Mouse (Mus musculus) lung, embryonic 16.5 days (tissue): ENCODE data around the gene Ccdc120. TPM values are rescaled to one million over a fixed set of nuclear protein-coding genes. Genes with fewer than 3 reads are reported as not detected.

Source experiments
- ATAC-seq: fragments of 200-750 bp; cut with Nextera tagmentation; 2 replicates; pipeline ENCODE4 v1.8.0; 2017; ENCODE audit warnings: low read depth, mild to moderate bottlenecking, moderate library complexity
- H3K27ac ChIP-seq: fragments of 300-500 bp; sonication (generic); 2 replicates; pipeline ENCODE4 v1.5.1; 2014; ENCODE audit warnings: mild to moderate bottlenecking, control low read depth, low read length
- H3K27me3 ChIP-seq: fragments of 300-500 bp; sonication (generic); 2 replicates; pipeline ENCODE4 v1.6.1; 2014; ENCODE audit warnings: low read depth, low read length, mixed read lengths; ENCODE audit not compliant: control insufficient read depth, insufficient read depth
- H3K36me3 ChIP-seq: fragments of 300-500 bp; sonication (generic); 2 replicates; pipeline ENCODE4 v1.6.1; 2014; ENCODE audit warnings: low read length; ENCODE audit not compliant: control insufficient read depth, insufficient read depth
- H3K4me1 ChIP-seq: fragments of 300-500 bp; sonication (generic); replicated peaks from 2 replicates; pipeline ENCODE4 v1.6.1; 2014; ENCODE audit warnings: low read length, mixed read lengths; ENCODE audit not compliant: control insufficient read depth, insufficient read depth
- H3K4me2 ChIP-seq: fragments of 300-500 bp; sonication (generic); 2 replicates; pipeline ENCODE4 v1.6.1; 2014; ENCODE audit warnings: low read depth, low read length, control low read depth
- H3K4me3 ChIP-seq: fragments of 300-500 bp; sonication (generic); 2 replicates; pipeline ENCODE4 v1.5.1; 2014; ENCODE audit warnings: mild to moderate bottlenecking, low read length, control low read depth
- H3K9ac ChIP-seq: fragments of 300-500 bp; sonication (generic); 2 replicates; pipeline ENCODE4 v1.6.1; 2014; ENCODE audit warnings: low read length, control low read depth
- H3K9me3 ChIP-seq: fragments of 300-500 bp; sonication (generic); 2 replicates; pipeline ENCODE4 v1.6.1; 2016; ENCODE audit warnings: low read length; ENCODE audit not compliant: control insufficient read depth
- WGBS: fragments of 180-500 bp; shearing (Covaris S2); extraction: QIAGEN DNeasy Blood & Tissue Kit; methylation state at CpG from one replicate; pipeline ENCODE4 v1.1.7; 2014; 5-methylcytosine and 5-hydroxymethylcytosine counted together
- polyA plus RNA-seq: library from polyadenylated mRNA; unstranded; fragments of >200 nt; fragmentation: Nextera tagmentation; extraction: Ambion mirVana; gene quantifications from 2 replicates; pipeline ENCODE4 v1.2.1, GENCODE M21; 2015

Gene Ccdc120
- polyA plus RNA-seq, result 25.1 and 27.0 TPM in 2 replicates

DNA sequence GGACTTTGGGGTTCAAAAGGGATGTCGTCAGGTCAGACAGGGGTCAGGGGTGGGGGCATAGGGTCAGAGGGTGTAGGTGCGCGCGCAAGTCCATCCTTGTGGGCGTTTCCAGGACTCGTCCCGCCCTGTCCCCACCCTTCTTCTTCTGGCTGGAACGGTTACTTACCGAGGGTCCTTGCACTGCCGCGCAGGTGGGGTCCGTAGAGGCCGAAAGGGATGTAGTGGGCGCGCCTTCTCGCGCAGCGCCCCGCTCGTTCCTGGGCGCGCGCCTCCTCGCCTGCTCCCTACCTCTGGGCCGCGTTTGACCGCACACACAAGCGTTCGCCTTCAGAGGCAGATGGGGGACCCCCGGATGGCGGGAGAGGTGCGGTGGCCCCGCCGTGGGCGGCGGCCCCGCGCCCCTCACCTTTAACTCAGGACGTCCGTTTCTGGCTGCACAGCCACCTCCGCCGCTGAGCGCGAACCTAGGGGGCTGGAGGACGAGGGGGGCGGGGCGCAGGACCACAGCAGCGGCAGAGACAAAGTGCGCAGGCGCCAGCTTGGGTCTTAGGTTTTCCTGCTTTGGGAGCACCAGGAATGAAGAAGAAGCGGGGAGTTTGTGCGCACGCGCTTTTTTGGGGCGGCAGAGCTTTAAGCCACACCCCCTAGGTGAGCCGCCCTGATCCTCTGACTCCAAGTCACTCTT, at the start of gene Ccdc120:
Gene Ccdc120, minus strand, starts transcription at position 474 of the 685 bp plus-strand sequence.
- peak; percentile 84 for ATAC-seq
- H3K36me3 ChIP-seq, result no peaks in the 10 kb centered on the region
- H3K4me3 ChIP-seq, result peak within 1 kb of the TSS; percentile 69
- no peaks in the 10 kb centered on the region for H3K9me3 ChIP-seq
- H3K27ac ChIP-seq, result no peak within 1 kb of the TSS
- peak within 1 kb of the TSS; percentile 75 for H3K9ac ChIP-seq
- peak within 1 kb of the TSS; percentile 60 for H3K4me2 ChIP-seq
- H3K4me1 ChIP-seq, result 0 out of 2 replicates have a peak, but pooled peaks cover 2% of the 10 kb centered on the region
- WGBS, result 11% methylated on average over 40 of the region's 56 CpGs
- no peaks in the 10 kb centered on the region for H3K27me3 ChIP-seq

- Histone ChIP-seq H3K9me3 (no peaks in the 10 kb centered on the region), H3K4me3 (no peak overlapping the region), H3K4me2 (no peak overlapping the region), H3K4me1 (no peaks in the 10 kb centered on the region), H3K36me3 (peaks cover 5% of the 10 kb centered on the region; the same call in 1 of the 2 replicates), H3K9ac (no peak overlapping the region), H3K27me3 (no peaks in the 10 kb centered on the region), H3K27ac (no peak overlapping the region)
- ATAC-seq, result no peak
- 74% methylated on average over 3 of the region's 3 CpGs for WGBS
These were observed 46.6 kb upstream of the Ccdc120 start for GRCm38 (mm10) chrX:7797327-7797726.

GRCm38 (mm10) chrX:7795016-7795415, 44.3 kb upstream of the Ccdc120 start:
- H3K27ac ChIP-seq, result no peak overlapping the region
- no peaks in the 10 kb centered on the region for H3K27me3 ChIP-seq
- no peak for ATAC-seq
- peaks cover 5% of the 10 kb centered on the region; the same call in 1 of the 2 replicates for H3K36me3 ChIP-seq
- 15% methylated on average over 7 of the region's 7 CpGs for WGBS
- peaks cover 2% of the 10 kb centered on the region; the same call in 1 of the 2 replicates for H3K4me1 ChIP-seq
- no peak overlapping the region for H3K4me2 ChIP-seq
- H3K9me3 ChIP-seq, result no peaks in the 10 kb centered on the region
- H3K4me3 ChIP-seq, result no peak overlapping the region
- no peak overlapping the region for H3K9ac ChIP-seq

DNA sequence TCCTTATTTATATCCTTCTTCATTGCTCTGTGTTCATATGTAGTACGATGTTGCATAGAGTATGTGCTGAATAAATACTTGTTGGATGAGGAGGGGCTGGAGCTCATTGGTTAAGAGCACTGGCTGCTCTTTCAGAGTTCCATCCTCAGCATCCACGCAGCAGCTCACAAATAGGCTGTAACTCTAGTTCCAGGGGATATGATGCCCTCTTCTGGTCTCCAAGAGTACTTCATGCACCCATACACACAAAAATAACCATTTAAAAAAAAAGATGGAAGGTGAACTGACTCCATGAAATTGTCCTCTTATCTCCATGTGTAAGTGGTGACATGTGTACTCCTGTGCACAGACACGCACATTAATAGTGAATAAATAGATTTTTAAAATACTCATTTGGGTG, 42.7 kb upstream of the Ccdc120 start:
- no peak for ATAC-seq
- Histone ChIP-seq H3K9ac (no peak overlapping the region), H3K36me3 (no peaks in the 10 kb centered on the region), H3K27me3 (no peaks in the 10 kb centered on the region), H3K27ac (no peak overlapping the region), H3K4me2 (no peak overlapping the region), H3K9me3 (no peaks in the 10 kb centered on the region), H3K4me1 (peaks cover 2% of the 10 kb centered on the region; the same call in 1 of the 2 replicates), H3K4me3 (no peak overlapping the region)
- WGBS, result 43% methylated on average over 3 of the region's 3 CpGs

DNA sequence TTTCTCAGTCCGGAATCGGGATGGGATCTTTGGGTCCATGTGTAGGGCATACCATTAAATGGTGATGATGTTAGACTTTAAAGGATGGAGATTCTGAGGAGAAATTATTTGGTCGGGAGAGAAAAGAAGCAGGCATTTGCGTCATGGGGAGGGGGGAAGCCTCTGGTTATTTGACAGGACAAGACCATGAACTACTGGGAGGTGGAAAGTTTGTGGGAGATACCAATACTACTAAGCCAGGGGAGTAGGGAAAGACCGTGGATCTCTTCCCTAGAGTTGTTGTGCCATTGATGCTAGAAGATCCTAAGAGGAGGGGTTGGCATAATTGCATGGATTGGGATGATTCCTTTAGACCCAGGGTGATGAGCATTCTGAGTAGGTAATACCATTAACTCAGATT, 39.6 kb upstream of the Ccdc120 start:
- ATAC-seq, result no peak

DNA sequence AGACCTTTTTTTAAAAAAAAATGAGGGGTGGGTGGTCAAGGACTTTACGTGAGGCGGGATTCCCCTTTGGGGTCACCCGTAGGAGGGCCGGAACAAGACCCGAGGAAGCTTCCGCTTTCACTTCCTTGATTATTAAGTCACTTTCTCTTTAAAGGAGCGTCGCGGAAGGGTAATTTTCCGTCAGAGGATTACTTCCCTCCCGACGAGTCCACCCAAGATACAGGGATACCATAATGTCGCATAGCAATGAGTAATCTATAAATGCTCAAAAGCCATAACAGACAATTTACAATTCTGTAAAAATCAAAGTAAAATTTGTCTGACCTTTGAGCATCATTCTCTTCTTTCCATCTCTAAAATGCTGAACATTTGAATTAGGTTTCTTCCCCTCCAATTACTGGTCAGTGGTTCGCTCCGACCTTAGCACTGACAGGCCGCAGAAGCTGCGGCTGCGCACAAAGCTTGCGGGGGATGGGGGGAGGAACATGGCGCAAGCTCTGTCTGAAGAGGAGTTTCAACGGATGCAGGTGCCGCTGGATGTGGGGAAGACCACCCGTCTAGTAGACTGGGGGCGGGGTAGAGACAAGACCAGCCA, 38.9 kb upstream of the Ccdc120 start, which contains the start of gene Gripap1:
Gene Gripap1, plus strand, starts transcription at position 224 of the 595 bp plus-strand sequence.
- H3K4me3 ChIP-seq, result peak within 1 kb of the TSS; percentile 69
- H3K9me3 ChIP-seq, result no peaks in the 10 kb centered on the region
- peak within 1 kb of the TSS; percentile 71 for H3K9ac ChIP-seq
- no peaks in the 10 kb centered on the region for H3K36me3 ChIP-seq
- H3K4me1 ChIP-seq, result peaks cover 2% of the 10 kb centered on the region; the same call in 1 of the 2 replicates
- ATAC-seq, result peak; percentile 93
- 13% methylated on average over 24 of the region's 24 CpGs for WGBS
- H3K27ac ChIP-seq, result peak within 1 kb of the TSS; percentile 31; the same call in 1 of the 2 replicates
- peak within 1 kb of the TSS; percentile 70 for H3K4me2 ChIP-seq
- H3K27me3 ChIP-seq, result no peaks in the 10 kb centered on the region

More for the DNA sequence above, 39.6 kb upstream of the Ccdc120 start:
- 17% methylated on average over 5 of the region's 5 CpGs for WGBS
- H3K9ac ChIP-seq, result peak overlapping the region; percentile 71
- H3K4me1 ChIP-seq, result peaks cover 2% of the 10 kb centered on the region; the same call in 1 of the 2 replicates
- no peaks in the 10 kb centered on the region for H3K36me3 ChIP-seq
- peak overlapping the region; percentile 69 for H3K4me3 ChIP-seq
- no peaks in the 10 kb centered on the region for H3K27me3 ChIP-seq
- no peak overlapping the region; the same call in 1 of the 2 replicates for H3K27ac ChIP-seq
- H3K9me3 ChIP-seq, result no peaks in the 10 kb centered on the region
- H3K4me2 ChIP-seq, result peak overlapping the region; percentile 70

DNA sequence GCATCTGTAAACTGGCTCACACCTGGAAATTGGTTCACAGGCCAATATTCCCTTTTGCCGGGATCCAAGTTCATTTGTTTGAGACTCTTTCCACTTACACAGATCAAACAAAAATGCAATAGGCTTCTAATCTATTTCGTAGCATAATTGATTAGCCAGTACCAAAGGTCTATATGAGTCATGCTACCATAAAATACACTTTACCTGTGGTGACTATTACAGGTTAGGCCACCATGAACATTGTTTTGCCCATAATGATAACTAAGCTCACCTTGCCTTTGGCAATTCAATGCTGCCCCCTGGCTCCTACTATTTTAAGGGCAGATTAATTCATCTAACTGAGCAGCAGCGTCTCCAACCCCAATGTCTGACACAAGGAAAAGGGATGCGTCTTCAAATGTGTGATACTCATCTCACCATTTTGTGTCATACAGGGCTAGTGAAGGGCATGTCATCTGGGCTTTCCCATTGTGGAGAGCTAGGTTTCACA, 31.9 kb upstream of the Ccdc120 start:
- no peaks in the 10 kb centered on the region for H3K4me1 ChIP-seq
- no peak overlapping the region for H3K4me2 ChIP-seq
- H3K9ac ChIP-seq, result no peak overlapping the region
- H3K4me3 ChIP-seq, result no peak overlapping the region
- no peak overlapping the region for H3K27ac ChIP-seq
- no peak for ATAC-seq
- H3K36me3 ChIP-seq, result no peaks in the 10 kb centered on the region
- no peaks in the 10 kb centered on the region for H3K27me3 ChIP-seq
- H3K9me3 ChIP-seq, result no peaks in the 10 kb centered on the region
- WGBS, result 66% methylated on average over 4 of the region's 4 CpGs

DNA sequence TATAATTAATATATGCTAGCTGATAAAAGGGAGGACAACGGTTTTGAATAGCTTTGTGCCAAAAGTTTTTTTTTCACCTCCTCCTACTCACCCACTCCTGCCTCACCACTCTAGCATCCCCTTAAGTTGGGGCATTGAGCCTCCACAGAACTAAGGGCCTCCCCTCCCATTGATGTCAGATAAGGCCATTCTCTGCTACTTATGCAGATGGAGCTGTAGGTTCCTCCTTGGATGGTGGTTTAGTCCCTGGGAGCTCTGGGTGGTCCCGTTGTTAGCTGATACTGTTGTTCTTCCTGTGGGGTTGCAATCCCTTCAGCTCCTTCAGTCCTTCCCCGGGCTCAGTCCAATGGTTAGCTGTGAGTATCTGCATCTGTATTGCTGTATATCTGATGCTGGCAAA, 28.6 kb upstream of the Ccdc120 start:
- no peaks in the 10 kb centered on the region for H3K27me3 ChIP-seq
- 10% methylated on average over 3 of the region's 3 CpGs for WGBS

More for the DNA sequence above, 28.6 kb upstream of the Ccdc120 start:
- Histone ChIP-seq H3K27ac (no peak overlapping the region), H3K36me3 (no peaks in the 10 kb centered on the region), H3K4me2 (no peak overlapping the region), H3K9me3 (no peaks in the 10 kb centered on the region), H3K9ac (no peak overlapping the region), H3K4me3 (no peak overlapping the region), H3K4me1 (no peaks in the 10 kb centered on the region)
- ATAC-seq, result no peak
